Mouse (Mus musculus) hindbrain, embryonic 14.5 days (tissue): ENCODE measurements around the gene Vmn1r203. TPM values are rescaled to one million over a fixed set of nuclear protein-coding genes. Genes with fewer than 3 reads are reported as not detected.
"Not testable (repeated sequence)": the region's sequence is repeated elsewhere in the genome, so short reads cannot be mapped to it uniquely, and the experiment has no call there.

Experiments
- ATAC-seq: fragments of 200-750 bp; cut with Nextera tagmentation; 2 replicates; pipeline ENCODE4 v1.8.0; 2017; ENCODE audit warnings: moderate number of reproducible peaks, mild to moderate bottlenecking, moderate TSS enrichment, moderate library complexity; ENCODE audit not compliant: low FRiP score
- DNase-seq: peaks from one replicate; pipeline ENCODE4 v3.0.0-alpha.2; 2015; ENCODE audit warnings: low spot score
- H3K27ac ChIP-seq: fragments of 300-500 bp; sonication (generic); 2 replicates; pipeline ENCODE4 v1.5.1; 2014; ENCODE audit warnings: mild to moderate bottlenecking, moderate library complexity
- H3K27me3 ChIP-seq: fragments of 300-500 bp; sonication (generic); 2 replicates; pipeline ENCODE4 v1.6.1; 2014; ENCODE audit warnings: mild to moderate bottlenecking, low read length, mixed read lengths; ENCODE audit not compliant: control insufficient read depth, insufficient read depth
- H3K36me3 ChIP-seq: fragments of 300-500 bp; sonication (generic); replicated peaks from 2 replicates; pipeline ENCODE4 v1.6.1; 2014; ENCODE audit not compliant: control insufficient read depth, insufficient read depth
- H3K4me1 ChIP-seq: fragments of 300-500 bp; sonication (generic); replicated peaks from 2 replicates; pipeline ENCODE4 v1.6.1; 2014; ENCODE audit warnings: antibody characterized with exemption, low read length, mixed read lengths; ENCODE audit not compliant: control insufficient read depth, insufficient read depth
- H3K4me2 ChIP-seq: fragments of 300-500 bp; sonication (generic); replicated peaks from 2 replicates; pipeline ENCODE4 v1.6.1; 2014; ENCODE audit warnings: mild to moderate bottlenecking, moderate library complexity
- H3K4me3 ChIP-seq: fragments of 300-500 bp; sonication (generic); replicated peaks from 2 replicates; pipeline ENCODE4 v1.5.1; 2014; ENCODE audit warnings: mild to moderate bottlenecking, low read length
- H3K9ac ChIP-seq: fragments of 300-500 bp; sonication (generic); 2 replicates; pipeline ENCODE4 v1.6.1; 2014
- H3K9me3 ChIP-seq: fragments of 300-500 bp; sonication (generic); 2 replicates; pipeline ENCODE4 v1.6.1; 2016; ENCODE audit warnings: low read length; ENCODE audit not compliant: control insufficient read depth
- WGBS: fragments of 180-500 bp; shearing (Covaris S2); extraction: QIAGEN DNeasy Blood & Tissue Kit; methylation state at CpG from one replicate; pipeline ENCODE4 v1.1.7; 2014; 5-methylcytosine and 5-hydroxymethylcytosine counted together
- polyA plus RNA-seq: library from polyadenylated mRNA; unstranded; fragments of >200 nt; fragmentation: Nextera tagmentation; extraction: Ambion mirVana; gene quantifications from 2 replicates; pipeline ENCODE4 v1.2.1, GENCODE M21; 2014

Gene Vmn1r203
- polyA plus RNA-seq = not detected in 2 replicates

DNA sequence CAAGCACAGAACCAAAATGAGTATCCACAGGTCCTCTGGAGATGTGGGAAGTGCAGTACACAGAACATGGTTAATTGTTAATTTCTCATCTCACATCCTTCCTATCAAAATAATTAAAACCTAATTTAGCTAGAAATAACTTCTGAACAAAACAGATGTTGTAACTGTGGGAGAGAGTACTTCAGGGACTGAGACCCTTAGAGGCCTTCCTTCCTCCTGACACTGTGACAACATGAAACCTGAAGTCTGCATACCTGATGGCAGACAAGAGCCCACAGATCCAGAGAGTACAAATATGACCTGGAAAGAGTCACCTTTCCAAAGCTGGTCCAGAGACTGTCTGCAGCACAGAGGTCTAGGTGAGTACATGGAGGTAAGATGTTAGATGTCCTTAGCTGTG, at the start of gene Vmn1r203:
Gene Vmn1r203, plus strand, starts transcription at position 301 of the 400 bp plus-strand sequence.
- H3K4me1 ChIP-seq = no peaks in the 10 kb centered on the region
- H3K9me3 ChIP-seq = no peaks in the 10 kb centered on the region
- H3K27ac ChIP-seq = no peak within 1 kb of the TSS
- H3K9ac ChIP-seq = no peak within 1 kb of the TSS
- no peak within 1 kb of the TSS for H3K4me3 ChIP-seq
- no peak within 1 kb of the TSS for H3K4me2 ChIP-seq
- H3K27me3 ChIP-seq = no peaks in the 10 kb centered on the region
- no peak for DNase-seq
- H3K36me3 ChIP-seq = no peaks in the 10 kb centered on the region
- ATAC-seq = no peak

DNA sequence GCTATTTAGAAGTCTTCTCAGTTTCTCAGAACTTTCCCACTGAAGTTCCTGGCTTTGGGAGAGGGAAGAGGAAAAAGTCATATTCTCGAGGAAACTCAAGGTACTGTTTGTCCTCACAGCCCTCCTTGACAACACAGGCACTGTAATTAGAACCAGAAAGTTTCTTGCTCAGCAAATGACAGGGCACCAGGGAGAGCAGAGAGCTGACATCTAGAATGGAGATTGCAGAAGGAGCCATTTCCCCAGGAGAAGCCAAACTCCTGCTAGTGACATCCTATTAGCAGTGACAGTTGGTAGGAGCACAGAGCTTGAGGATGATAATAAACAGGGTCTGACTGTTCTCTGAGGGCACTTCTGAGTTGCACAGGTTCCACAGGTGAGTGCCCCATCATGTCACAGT, 46.3 kb upstream of the Vmn1r203 start, which contains the start of gene Vmn1r201:
Gene Vmn1r201, plus strand, starts transcription at position 301 of the 400 bp plus-strand sequence.
- Histone ChIP-seq H3K4me3 (no peak within 1 kb of the TSS), H3K4me1 (no peaks in the 10 kb centered on the region), H3K27me3 (no peaks in the 10 kb centered on the region), H3K36me3 (no peaks in the 10 kb centered on the region), H3K27ac (no peak within 1 kb of the TSS), H3K9ac (no peak within 1 kb of the TSS), H3K9me3 (no peaks in the 10 kb centered on the region), H3K4me2 (no peak within 1 kb of the TSS)
- 69% methylated on average over 1 of the region's 1 CpGs for WGBS
- ATAC-seq = no peak
- no peak for DNase-seq

- WGBS = 39% methylated on average over 3 of the region's 3 CpGs
- Histone ChIP-seq H3K27me3 (no peaks in the 10 kb centered on the region), H3K4me2 (no peak overlapping the region), H3K9ac (no peak overlapping the region), H3K4me3 (no peak overlapping the region), H3K36me3 (no peaks in the 10 kb centered on the region), H3K27ac (no peak overlapping the region), H3K4me1 (no peaks in the 10 kb centered on the region), H3K9me3 (no peaks in the 10 kb centered on the region)
- ATAC-seq = no peak
- no peak for DNase-seq
These were observed 15.5 kb upstream of the Vmn1r203 start for GRCm38 (mm10) chr13:22502431-22502830.

- Histone ChIP-seq H3K36me3 (no peaks in the 10 kb centered on the region), H3K9ac (no peak within 1 kb of the TSS), H3K27me3 (no peaks in the 10 kb centered on the region), H3K4me2 (no peak within 1 kb of the TSS), H3K4me1 (no peaks in the 10 kb centered on the region), H3K4me3 (no peak within 1 kb of the TSS), H3K9me3 (no peaks in the 10 kb centered on the region), H3K27ac (no peak within 1 kb of the TSS)
- DNase-seq (no peak), ATAC-seq (no peak; the same call in 1 of the 2 replicates)
These were observed 12.6 kb upstream of the Vmn1r203 start, which contains the start of gene Vmn1r202 for GRCm38 (mm10) chr13:22505281-22505680. Vmn1r202 (minus strand) TSS chr13:22505381.

DNA sequence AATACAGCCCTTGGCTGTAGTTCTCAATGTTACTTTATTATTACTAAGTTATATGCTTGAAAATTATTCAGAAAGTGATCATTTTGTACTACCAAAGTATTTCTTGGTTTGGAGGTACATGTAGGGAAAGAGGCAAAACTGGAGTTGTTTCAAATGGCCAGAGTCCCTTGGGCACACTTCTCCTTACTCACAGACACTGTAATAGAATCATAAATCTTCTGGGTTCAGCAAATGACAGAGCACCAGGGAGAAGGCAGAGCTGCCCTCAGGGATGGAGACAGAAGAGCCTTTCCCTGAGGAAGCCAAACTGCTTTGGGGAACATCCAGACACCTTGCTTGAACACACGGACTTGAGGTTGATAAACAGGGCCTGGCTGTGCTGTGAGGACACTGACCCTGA, 35.0 kb downstream of the Vmn1r203 start, which contains the start of gene Vmn1r204:
Gene Vmn1r204, plus strand, starts transcription at position 301 of the 400 bp plus-strand sequence.
- WGBS = 55% methylated on average over 1 of the region's 1 CpGs

GRCm38 (mm10) chr13:22574911-22575310, 57.0 kb downstream of the Vmn1r203 start:
- not testable (repeated sequence) for H3K27me3 ChIP-seq, H3K4me2 ChIP-seq, H3K36me3 ChIP-seq, ATAC-seq, H3K4me1 ChIP-seq, DNase-seq, H3K4me3 ChIP-seq, H3K9ac ChIP-seq, H3K9me3 ChIP-seq, H3K27ac ChIP-seq
- 87% methylated on average over 3 of the region's 3 CpGs for WGBS

More for the DNA sequence above, 35.0 kb downstream of the Vmn1r203 start, which contains the start of gene Vmn1r204:
- not testable (repeated sequence) for H3K27me3 ChIP-seq, H3K9ac ChIP-seq, H3K4me3 ChIP-seq, DNase-seq, H3K4me2 ChIP-seq, H3K36me3 ChIP-seq, H3K9me3 ChIP-seq, ATAC-seq, H3K4me1 ChIP-seq, H3K27ac ChIP-seq

Other genes starting within 250 kb of the Vmn1r203 start
- gene Vmn1r195, start 247.6 kb upstream of the Vmn1r203 start, polyA plus RNA-seq = not detected in 2 replicates
- gene Vmn1r196, start 228.2 kb upstream of the Vmn1r203 start, polyA plus RNA-seq = not detected in 2 replicates
- gene Vmn1r197, start 193.5 kb upstream of the Vmn1r203 start, polyA plus RNA-seq = not detected in 2 replicates
- gene Vmn1r198, start 167.8 kb upstream of the Vmn1r203 start, polyA plus RNA-seq = not detected in 2 replicates
- not detected in 2 replicates for gene Vmn1r199, start 138.3 kb upstream of the Vmn1r203 start, polyA plus RNA-seq
- gene Vmn1r200, start 127.7 kb upstream of the Vmn1r203 start, polyA plus RNA-seq = 0.20 TPM in 1 of 2 replicates, not detected in the other
- gene Vmn1r201, start 46.2 kb upstream of the Vmn1r203 start, polyA plus RNA-seq = not detected in 2 replicates
- not detected in 2 replicates for gene Vmn1r202, start 12.7 kb upstream of the Vmn1r203 start, polyA plus RNA-seq
- not detected in 2 replicates for gene Vmn1r204, start 35.1 kb downstream of the Vmn1r203 start, polyA plus RNA-seq
- gene Vmn1r205, start 74.9 kb downstream of the Vmn1r203 start, polyA plus RNA-seq = not detected in 2 replicates
- gene Vmn1r206, start 106.1 kb downstream of the Vmn1r203 start, polyA plus RNA-seq = not detected in 2 replicates
- gene Vmn1r207-ps, start 211.5 kb downstream of the Vmn1r203 start, polyA plus RNA-seq = not detected in 2 replicates